Mouse (Mus musculus) cerebellum, adult (tissue): ENCODE data around the gene Tomm5.
"Not testable (repeated sequence)": the region's sequence is repeated elsewhere in the genome, so short reads cannot be mapped to it uniquely, and the experiment has no call there.

Experiments
- ATAC-seq: cut with Nextera tagmentation; 2 replicates; pipeline ENCODE4 v1.9.2; 2017; ENCODE audit warnings: mild to moderate bottlenecking, moderate library complexity, mixed read lengths; ENCODE audit not compliant: insufficient number of reproducible peaks, low FRiP score, low TSS enrichment

Tomm5 gene

DNA sequence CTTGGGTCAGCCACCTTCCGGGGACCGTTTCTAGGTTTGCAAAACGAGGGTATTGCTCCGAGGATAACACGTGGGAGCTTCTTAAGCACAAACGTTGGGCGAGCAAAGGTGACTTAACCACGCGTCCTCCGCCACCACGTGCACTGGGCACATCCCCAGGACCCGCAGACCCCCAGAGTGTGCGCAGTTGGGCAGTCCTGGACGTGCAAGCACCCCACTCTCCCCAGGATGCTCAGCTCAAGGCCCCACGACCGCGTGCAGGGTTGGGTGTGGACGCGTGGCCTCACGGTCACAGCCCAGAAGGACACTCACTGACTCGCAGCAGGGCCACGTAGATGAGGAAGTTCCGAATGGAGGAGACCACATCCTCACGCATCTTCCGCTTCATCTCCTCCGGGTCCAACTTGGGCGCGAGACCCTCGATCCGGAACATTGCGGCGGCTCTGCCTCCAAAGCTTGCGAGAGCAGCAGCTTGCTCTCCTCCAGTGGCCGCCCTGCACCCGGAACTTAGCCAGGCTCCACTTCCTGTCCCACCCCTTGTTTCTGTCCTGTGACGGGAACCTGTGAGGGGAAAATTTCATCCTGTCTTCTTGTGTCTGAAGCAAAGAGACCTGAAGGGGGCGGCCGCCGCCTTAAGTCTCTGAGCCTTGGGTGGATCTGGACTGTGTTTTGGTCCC lies at the start of gene Tomm5:
Gene Tomm5 (minus strand): TSS at position 514 of the 677 bp plus-strand sequence.
- ATAC-seq = peak; percentile 98

DNA sequence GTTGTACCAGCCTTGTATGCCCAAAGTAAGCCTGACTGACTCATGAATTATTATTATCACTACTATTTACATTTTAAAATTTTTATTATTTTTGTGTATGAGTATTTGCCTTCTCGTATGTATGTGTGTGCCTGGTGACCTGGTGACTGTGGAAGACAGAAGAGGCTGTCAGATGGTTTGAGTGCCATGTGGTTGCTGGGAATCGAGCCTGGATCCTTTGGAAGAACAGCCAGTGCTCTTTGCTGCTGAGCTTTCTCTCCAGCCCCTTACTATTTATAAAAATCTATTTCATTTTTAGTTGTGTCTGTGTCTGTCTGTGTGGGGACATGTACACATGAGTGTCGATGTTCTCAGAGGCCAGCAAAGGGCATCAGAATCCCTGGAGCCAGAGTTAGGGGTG lies 48.5 kb upstream of the Tomm5 start:
- ATAC-seq = no peak

DNA sequence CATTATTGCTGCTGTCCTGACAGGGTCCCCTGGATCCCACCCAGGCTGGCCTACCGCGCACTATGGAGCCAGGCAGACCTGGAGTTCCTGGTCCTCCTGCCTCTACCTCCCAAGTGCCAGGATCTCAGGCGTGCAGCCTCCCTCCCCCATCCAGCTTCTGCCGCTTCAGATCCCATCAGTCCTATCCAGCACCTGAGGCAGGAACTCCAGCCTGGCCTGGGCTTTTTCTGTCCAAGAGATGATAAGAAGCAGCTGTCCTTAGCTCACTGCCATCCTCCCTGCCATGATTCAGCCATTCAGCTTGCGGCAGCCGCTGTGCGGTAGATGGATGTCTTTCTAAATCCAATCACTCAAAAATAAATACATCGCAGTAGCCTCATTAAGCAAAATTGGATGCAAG lies 35.1 kb upstream of the Tomm5 start:
- ATAC-seq = no peak

- no peak for ATAC-seq
Observed at GRCm38 (mm10) chr4:45142411-45142810, 34.5 kb upstream of the Tomm5 start.

DNA sequence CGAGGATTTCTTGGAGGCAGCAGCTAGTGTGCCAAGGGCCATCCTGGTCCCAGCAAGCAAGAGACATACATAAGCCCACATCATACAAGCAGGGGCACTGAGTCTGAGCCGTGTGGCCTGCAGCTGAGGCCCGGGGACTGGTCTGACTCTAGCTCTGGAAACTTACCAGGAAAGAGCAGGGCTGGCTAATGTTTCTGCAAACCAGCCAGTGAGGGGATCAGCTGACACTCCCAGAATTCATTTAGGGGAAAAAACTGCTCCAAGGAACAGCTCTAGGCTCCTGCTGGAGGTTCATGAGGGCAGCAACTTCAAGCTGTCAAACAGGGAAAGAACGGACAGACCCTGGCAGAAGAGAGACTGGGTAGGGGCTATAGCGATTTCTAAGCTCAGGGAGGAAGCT lies 33.9 kb upstream of the Tomm5 start:
- ATAC-seq = no peak

- ATAC-seq = no peak
Observed at GRCm38 (mm10) chr4:45137636-45138035, 29.7 kb upstream of the Tomm5 start.

GRCm38 (mm10) chr4:45134471-45134870 lies 26.6 kb upstream of the Tomm5 start:
- ATAC-seq = no peak

GRCm38 (mm10) chr4:45131021-45131420 lies 23.1 kb upstream of the Tomm5 start:
- no peak for ATAC-seq

- ATAC-seq = no peak
Observed at GRCm38 (mm10) chr4:45121311-45121710, 13.4 kb upstream of the Tomm5 start.

- ATAC-seq = no peak
Observed at GRCm38 (mm10) chr4:45108456-45109110, 669 bp upstream of the Tomm5 start.

DNA sequence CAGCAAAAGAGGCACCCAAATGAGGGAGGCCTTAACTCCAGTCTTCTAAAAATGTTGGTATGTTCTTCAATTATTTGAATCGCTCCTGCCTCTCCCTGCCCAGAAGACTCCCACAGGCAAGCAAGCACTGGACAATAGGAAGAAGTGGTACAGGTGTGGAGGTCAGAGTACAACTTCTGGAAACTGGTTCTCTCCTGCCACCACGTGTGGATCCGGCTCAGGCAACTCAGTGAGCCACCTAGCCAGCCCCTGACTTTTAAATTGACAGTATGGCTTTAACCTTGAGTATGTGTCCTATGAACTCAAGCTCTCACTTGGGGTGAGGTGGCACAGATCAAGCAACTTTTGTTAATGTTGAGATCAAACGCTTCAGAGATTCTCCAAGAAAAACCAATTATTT lies 848 bp downstream of the Tomm5 start:
- ATAC-seq = no peak

- ATAC-seq = no peak
Observed at GRCm38 (mm10) chr4:45106409-45106808, 1.5 kb downstream of the Tomm5 start.

- peak; percentile 74; the same call in 1 of the 2 replicates for ATAC-seq
Observed at GRCm38 (mm10) chr4:45097198-45097872, 10.6 kb downstream of the Tomm5 start.

DNA sequence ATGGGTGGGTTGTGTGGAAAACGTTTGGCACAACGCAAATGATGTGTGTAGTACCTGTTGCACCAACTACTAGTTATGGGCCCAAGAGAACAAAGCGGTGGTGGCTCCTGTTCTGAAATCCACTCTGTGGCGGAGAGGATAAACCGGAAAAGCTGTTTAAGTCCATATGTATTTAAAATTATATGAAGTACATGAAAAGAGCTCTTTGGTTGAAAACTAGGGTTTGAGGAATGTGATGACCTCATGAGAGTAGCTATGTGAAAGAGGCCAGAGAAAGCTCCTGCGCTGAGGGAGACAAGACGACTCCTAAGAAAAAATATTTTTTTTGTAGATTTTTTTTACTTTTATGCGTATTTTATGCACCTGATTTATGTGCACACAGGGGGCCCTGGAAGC lies 23.0 kb downstream of the Tomm5 start:
- no peak; the same call in 1 of the 2 replicates for ATAC-seq

- peak; percentile 90 for ATAC-seq
Observed at GRCm38 (mm10) chr4:45084021-45084894, 23.7 kb downstream of the Tomm5 start, which contains the start of gene Fbxo10. Gene Fbxo10, minus strand, starts transcription at chr4:45084604.

- ATAC-seq = no peak
Observed at GRCm38 (mm10) chr4:45083487-45083886, 24.4 kb downstream of the Tomm5 start.

DNA sequence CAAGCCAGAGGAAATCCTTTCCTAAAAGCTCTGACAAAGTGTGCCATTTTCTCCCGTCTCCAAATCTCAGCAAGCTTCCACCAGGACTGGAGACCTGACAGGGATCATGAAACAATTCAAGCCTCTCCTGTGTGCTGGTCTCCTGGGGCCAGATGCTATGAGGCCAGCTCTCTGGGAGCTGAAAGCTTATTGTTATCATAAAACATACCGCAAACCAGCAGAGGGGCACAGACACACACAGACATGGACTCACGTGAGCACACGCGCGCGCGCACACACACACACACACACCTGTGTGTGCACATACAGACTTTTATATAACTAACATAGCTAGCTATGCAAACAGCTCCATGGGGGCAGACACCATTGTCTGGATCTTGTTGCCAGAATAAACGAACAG lies 25.0 kb downstream of the Tomm5 start:
- ATAC-seq = no peak

DNA sequence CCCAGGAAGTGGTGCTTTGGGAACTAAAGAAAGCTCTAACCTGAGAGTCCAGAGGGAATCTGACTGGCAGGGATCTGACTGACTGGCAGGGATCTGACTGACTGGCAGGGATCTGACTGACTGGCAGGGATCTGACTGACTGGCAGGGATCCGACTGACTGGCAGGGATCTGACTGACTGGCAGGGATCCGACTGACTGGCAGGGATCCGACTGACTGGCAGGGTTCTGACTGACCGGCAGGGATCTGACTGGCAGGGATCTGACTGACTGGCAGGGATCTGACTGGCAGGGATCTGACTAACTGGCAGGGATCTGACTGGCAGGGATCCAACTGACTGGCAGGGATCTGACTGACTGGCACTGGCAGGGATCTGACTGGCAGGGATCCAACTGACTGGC lies 26.9 kb downstream of the Tomm5 start:
- ATAC-seq = not testable (repeated sequence)

DNA sequence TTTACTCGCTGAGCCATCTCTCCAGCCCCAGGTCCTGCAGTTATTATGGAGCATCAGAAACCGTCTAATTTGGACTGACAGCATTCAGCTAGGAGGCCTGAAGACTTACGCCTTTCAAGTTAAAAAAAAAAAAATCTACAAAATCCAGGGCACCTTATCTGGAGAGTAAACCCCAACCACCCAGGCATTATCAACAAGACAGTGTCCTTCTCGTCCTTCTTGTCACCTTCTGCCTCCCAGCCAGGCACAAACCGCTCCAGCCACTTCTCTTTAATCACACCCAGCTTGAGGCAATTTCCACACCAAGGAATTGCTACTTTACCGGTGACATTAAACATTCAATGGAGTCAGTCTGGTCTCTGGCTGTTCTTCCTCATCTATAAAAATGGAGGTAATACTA lies 34.4 kb downstream of the Tomm5 start:
- no peak for ATAC-seq

- ATAC-seq = no peak
Observed at GRCm38 (mm10) chr4:45072261-45072973, 35.5 kb downstream of the Tomm5 start.
